Mouse (Mus musculus): Measurements from ENCODE around the gene Ppp3r2. TPM values are rescaled to one million over a fixed set of nuclear protein-coding genes. Genes with fewer than 3 reads are reported as not detected.
A peak's percentile ranks its signal among the peaks of the same experiment; 100 is the strongest.

Gene Ppp3r2
- total RNA-seq (2021), result not detected
- long read RNA-seq, experiment 1, result 0 reads
- long read RNA-seq, experiment 2, result 0 reads

GRCm38 (mm10) chr4:49681812-49682211 lies at the start of gene Ppp3r2:
Gene Ppp3r2 (minus strand): TSS chr4:49682024.
- no peak for DNase-seq
- intact Hi-C loops (cut with DNase I; ENCODE audit: low total_unique reads), result no loop called here

GRCm38 (mm10) chr4:49729326-49729725 lies 47.5 kb upstream of the Ppp3r2 start:
- DNase-seq, result no peak
- intact Hi-C loops (cut with DNase I; ENCODE audit: low total_unique reads), result no loop called here

GRCm38 (mm10) chr4:49723908-49724307 lies 42.1 kb upstream of the Ppp3r2 start:
- intact Hi-C loops (cut with DNase I; ENCODE audit: low total_unique reads), result no loop called here
- DNase-seq, result no peak

GRCm38 (mm10) chr4:49691405-49692194 lies 9.8 kb upstream of the Ppp3r2 start:
- intact Hi-C loops (cut with DNase I; ENCODE audit: low total_unique reads), result no loop called here

GRCm38 (mm10) chr4:49688594-49689288 lies 6.9 kb upstream of the Ppp3r2 start:
- intact Hi-C loops (cut with DNase I; ENCODE audit: low total_unique reads), result no loop called here
- DNase-seq, result peak; percentile 12

More at GRCm38 (mm10) chr4:49691405-49692194, 9.8 kb upstream of the Ppp3r2 start:
- no peak for DNase-seq

GRCm38 (mm10) chr4:49680171-49680875 lies 1.5 kb downstream of the Ppp3r2 start:
- intact Hi-C loops (cut with DNase I; ENCODE audit: low total_unique reads), result no loop called here
- DNase-seq, result no peak

GRCm38 (mm10) chr4:49676790-49677189 lies 5.0 kb downstream of the Ppp3r2 start:
- DNase-seq, result no peak
- intact Hi-C loops (cut with DNase I; ENCODE audit: low total_unique reads), result no loop called here

- intact Hi-C loops (cut with DNase I; ENCODE audit: low total_unique reads), result no loop called here
- no peak for DNase-seq
These were observed 5.8 kb downstream of the Ppp3r2 start for GRCm38 (mm10) chr4:49676071-49676470.

- intact Hi-C loops (cut with DNase I; ENCODE audit: low total_unique reads), result no loop called here
- no peak for DNase-seq
These were observed 17.0 kb downstream of the Ppp3r2 start for GRCm38 (mm10) chr4:49664850-49665249.

GRCm38 (mm10) chr4:49662231-49662630 lies 19.6 kb downstream of the Ppp3r2 start:
- intact Hi-C loops (cut with DNase I; ENCODE audit: low total_unique reads), result no loop called here
- no peak for DNase-seq

- no peak for DNase-seq
- intact Hi-C loops (cut with DNase I; ENCODE audit: low total_unique reads), result no loop called here
These were observed 20.2 kb downstream of the Ppp3r2 start for GRCm38 (mm10) chr4:49661664-49662063.

GRCm38 (mm10) chr4:49659421-49659820 lies 22.4 kb downstream of the Ppp3r2 start:
- no peak for DNase-seq
- intact Hi-C loops (cut with DNase I; ENCODE audit: low total_unique reads), result no loop called here

- intact Hi-C loops (cut with DNase I; ENCODE audit: low total_unique reads), result no loop called here
- no peak for DNase-seq
These were observed 41.9 kb downstream of the Ppp3r2 start for GRCm38 (mm10) chr4:49639913-49640312.

- DNase-seq, result no peak
These were observed 44.0 kb downstream of the Ppp3r2 start for GRCm38 (mm10) chr4:49637821-49638220.

GRCm38 (mm10) chr4:49632139-49632481 lies 49.7 kb downstream of the Ppp3r2 start:
- intact Hi-C loops (cut with DNase I; ENCODE audit: low total_unique reads), result no loop called here
- no peak for DNase-seq

More at GRCm38 (mm10) chr4:49637821-49638220, 44.0 kb downstream of the Ppp3r2 start:
- intact Hi-C loops (cut with DNase I; ENCODE audit: low total_unique reads), result no loop called here

GRCm38 (mm10) chr4:49631319-49632138 lies 50.3 kb downstream of the Ppp3r2 start, which contains the start of gene Rnf20:
Gene Rnf20 (plus strand): TSS chr4:49632006.
- peak; percentile 95 for DNase-seq
- intact Hi-C loops (cut with DNase I; ENCODE audit: low total_unique reads), result no loop called here

GRCm38 (mm10) chr4:49628941-49629340 lies 52.9 kb downstream of the Ppp3r2 start:
- intact Hi-C loops (cut with DNase I; ENCODE audit: low total_unique reads), result no loop called here

More at GRCm38 (mm10) chr4:49628941-49629340, 52.9 kb downstream of the Ppp3r2 start:
- no peak for DNase-seq

Measured in gastrocnemius, postnatal 14 days (tissue).